Mouse (Mus musculus) G1E (cell line): ENCODE results near the gene Gpn3.

Experiments used
- CTCF ChIP-seq: IDR thresholded peaks from 2 replicates; pipeline ENCODE4 v1.5.1; 2012; ENCODE audit warnings: low read depth, low read length, inconsistent platforms, mixed read lengths
- GATA1 ChIP-seq: IDR thresholded peaks from 2 replicates; pipeline ENCODE4 v1.6.1; 2012; ENCODE audit warnings: borderline replicate concordance, low read length, inconsistent platforms, mixed read lengths

DNA sequence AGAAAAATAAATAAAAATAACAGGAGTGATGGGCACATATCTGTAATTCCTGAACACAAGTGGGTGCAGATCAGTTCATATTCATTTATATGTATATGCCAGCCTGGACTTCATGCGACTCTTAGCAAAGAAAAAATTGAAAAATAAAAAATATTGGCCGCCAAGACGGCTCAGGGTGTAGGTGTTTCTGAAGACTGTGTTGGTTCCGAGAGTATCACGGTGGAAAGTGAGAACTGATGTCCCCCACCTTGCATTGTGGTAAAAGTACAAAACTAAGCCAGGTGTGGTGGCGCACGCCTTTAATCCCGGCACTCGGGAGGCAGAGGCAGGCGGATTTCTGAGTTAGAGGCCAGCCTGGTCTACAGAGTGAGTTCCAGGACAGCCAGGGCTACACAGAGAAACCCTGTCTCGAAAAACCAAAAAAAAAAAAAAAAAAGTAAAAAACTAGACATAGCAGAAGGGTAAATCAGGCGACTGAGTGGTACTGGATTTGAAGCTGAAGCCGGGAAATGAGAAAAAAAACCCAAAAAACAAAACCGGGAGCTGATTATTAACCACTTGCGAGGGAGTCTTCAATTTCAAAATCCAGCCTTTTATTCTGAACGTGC lies 19.6 kb downstream of the Gpn3 start:
- TF ChIP-seq CTCF, result no peak
- no peak for TF ChIP-seq GATA1
